ENCODE assay signal across 24 mouse cellular contexts in the genomic region with DNA sequence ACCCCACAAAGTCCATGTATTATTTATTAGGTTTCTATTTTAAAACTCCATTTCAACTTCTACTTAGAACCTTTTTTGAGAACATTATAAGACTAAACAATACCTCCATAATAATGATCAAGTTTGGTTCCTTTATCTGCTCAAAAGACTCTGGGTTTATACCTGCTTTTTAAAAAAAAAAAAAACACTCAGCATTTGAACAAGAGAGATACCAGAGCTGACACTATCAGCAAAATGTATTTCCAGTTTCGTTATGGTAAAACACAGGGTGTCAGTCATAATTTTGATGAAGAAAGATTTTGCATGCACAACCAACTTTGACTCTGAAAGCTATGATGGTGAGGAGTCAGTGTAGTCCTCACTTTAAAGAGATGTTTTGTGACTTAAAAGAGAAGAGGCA. TPM values are rescaled to one million over a fixed set of nuclear protein-coding genes. Genes with fewer than 3 reads are reported as not detected.
"Had no signal": no experiment of that assay in that cellular context is flagged by ENCODE, and none has a peak within 500 bp of the region (broad histone marks: within the 10 kb centered on the region; RNA-seq: fewer than 3 reads in every experiment).

No protein-coding gene starts in this region.

- H3K4me3 ChIP-seq: embryonic facial prominence, embryonic 10.5 days; embryonic facial prominence, embryonic 12.5 days; embryonic facial prominence, embryonic 13.5 days; embryonic facial prominence, embryonic 15.5 days; erythroblast, embryonic 14.5 days; forebrain, embryonic 10.5 days; forebrain, embryonic 12.5 days; forebrain, embryonic 13.5 days; forebrain, embryonic 15.5 days; gastrocnemius, adult 2 months; heart, adult 2 months had no signal

- H3K27me3 ChIP-seq: embryonic facial prominence, embryonic 12.5 days; embryonic facial prominence, embryonic 13.5 days; embryonic facial prominence, embryonic 15.5 days; forebrain, embryonic 12.5 days; forebrain, embryonic 13.5 days; forebrain, embryonic 15.5 days had no signal

- H3K36me3 ChIP-seq: embryonic facial prominence, embryonic 10.5 days; embryonic facial prominence, embryonic 12.5 days; embryonic facial prominence, embryonic 13.5 days; embryonic facial prominence, embryonic 15.5 days; forebrain, embryonic 10.5 days; forebrain, embryonic 12.5 days; forebrain, embryonic 15.5 days had no signal

- H3K27ac ChIP-seq: embryonic facial prominence, embryonic 10.5 days; embryonic facial prominence, embryonic 12.5 days; embryonic facial prominence, embryonic 13.5 days; embryonic facial prominence, embryonic 15.5 days; forebrain, embryonic 10.5 days; forebrain, embryonic 12.5 days; forebrain, embryonic 13.5 days; forebrain, embryonic 15.5 days; gastrocnemius, adult 2 months; heart, adult 2 months had no signal

- DNase-seq: cerebellum, adult 9-10 months; cerebellum, adult 9-11 months; cerebellum, postnatal 10 days; cerebellum, postnatal 14 days; cerebellum, postnatal 25 days; cerebellum, postnatal 36 days; embryo, embryonic 11 days; forebrain, postnatal 0 days; gastrocnemius, adult 2 months; gastrocnemius, postnatal 10 days; gastrocnemius, postnatal 14 days; gastrocnemius, postnatal 25 days; gastrocnemius, postnatal 36 days; heart, adult 18-20 months; heart, adult 2 months had no signal

- H3K4me1 ChIP-seq: forebrain, embryonic 12.5 days; forebrain, embryonic 13.5 days; forebrain, embryonic 15.5 days had no signal

- H3K9me3 ChIP-seq: embryonic facial prominence, embryonic 10.5 days; embryonic facial prominence, embryonic 12.5 days; embryonic facial prominence, embryonic 13.5 days; embryonic facial prominence, embryonic 15.5 days; forebrain, embryonic 10.5 days; forebrain, embryonic 12.5 days; forebrain, embryonic 13.5 days; forebrain, embryonic 15.5 days had no signal

- H3K9ac ChIP-seq: embryonic facial prominence, embryonic 12.5 days; embryonic facial prominence, embryonic 13.5 days; embryonic facial prominence, embryonic 15.5 days; forebrain, embryonic 12.5 days; forebrain, embryonic 13.5 days; forebrain, embryonic 15.5 days; forebrain, postnatal 0 days had no signal

RNA-seq across cellular contexts. Expression of gene Tmem98, which starts 58.8 kb away (rescaled TPM):
- polyA plus RNA-seq: erythroblast, embryonic 14.5 days had no signal
